Mouse (Mus musculus) stomach, postnatal 0 days (tissue): ENCODE data around the gene Npc2. TPM values are rescaled to one million over a fixed set of nuclear protein-coding genes. Genes with fewer than 3 reads are reported as not detected.

Source experiments
- ATAC-seq: fragments of 200-750 bp; cut with Nextera tagmentation; 2 replicates; pipeline ENCODE4 v1.8.0; 2017; ENCODE audit not compliant: low FRiP score, low TSS enrichment
- DNase-seq: peaks from one replicate; pipeline ENCODE4 v3.0.0-alpha.2; 2016; ENCODE audit warnings: low spot score
- H3K27ac ChIP-seq: fragments of 300-500 bp; sonication (generic); replicated peaks from 2 replicates; pipeline ENCODE4 v1.5.1; 2014; ENCODE audit warnings: mild to moderate bottlenecking, control low read depth
- H3K27me3 ChIP-seq: fragments of 300-500 bp; sonication (generic); 2 replicates; pipeline ENCODE4 v1.6.1; 2014; ENCODE audit warnings: low read length; ENCODE audit not compliant: control insufficient read depth, insufficient read depth
- H3K36me3 ChIP-seq: fragments of 300-500 bp; sonication (generic); 2 replicates; pipeline ENCODE4 v1.6.1; 2014; ENCODE audit warnings: low read length, mixed read lengths; ENCODE audit not compliant: control insufficient read depth, insufficient read depth
- H3K4me1 ChIP-seq: fragments of 300-500 bp; sonication (generic); replicated peaks from 2 replicates; pipeline ENCODE4 v1.6.1; 2014; ENCODE audit warnings: antibody characterized with exemption; ENCODE audit not compliant: control insufficient read depth, insufficient read depth
- H3K4me2 ChIP-seq: fragments of 300-500 bp; sonication (generic); replicated peaks from 2 replicates; pipeline ENCODE4 v1.6.1; 2014; ENCODE audit warnings: low read depth, mild to moderate bottlenecking, control low read depth, moderate library complexity
- H3K4me3 ChIP-seq: fragments of 300-500 bp; sonication (generic); 2 replicates; pipeline ENCODE4 v1.5.1; 2014; ENCODE audit warnings: low read depth, low read length, control low read depth
- H3K9ac ChIP-seq: fragments of 300-500 bp; sonication (generic); 2 replicates; pipeline ENCODE4 v1.6.1; 2014; ENCODE audit warnings: mild to moderate bottlenecking, low read length, control low read depth, mixed read lengths
- H3K9me3 ChIP-seq: fragments of 300-500 bp; sonication (generic); 2 replicates; pipeline ENCODE4 v1.6.1; 2016; ENCODE audit warnings: low read length; ENCODE audit not compliant: control insufficient read depth
- CTCF ChIP-seq: IDR thresholded peaks from 2 replicates; pipeline ENCODE4 v1.5.1; 2016; ENCODE audit warnings: antibody characterized with exemption, low read depth, mild to moderate bottlenecking, moderate library complexity
- EP300 ChIP-seq: optimal IDR thresholded peaks from 2 replicates; pipeline ENCODE3; 2016; ENCODE audit warnings: antibody characterized with exemption
- WGBS: fragments of 180-500 bp; shearing (Covaris S2); extraction: QIAGEN DNeasy Blood & Tissue Kit; methylation state at CpG from one replicate; pipeline ENCODE4 v1.1.7; 2014; 5-methylcytosine and 5-hydroxymethylcytosine counted together
- polyA plus RNA-seq: library from polyadenylated mRNA; unstranded; fragments of >200 nt; fragmentation: Nextera tagmentation; extraction: Ambion mirVana; gene quantifications from 2 replicates; pipeline ENCODE4 v1.2.1, GENCODE M21; 2015

The Npc2 gene
- polyA plus RNA-seq, 1 experiment from 2014 or later: 49.0 TPM

DNA sequence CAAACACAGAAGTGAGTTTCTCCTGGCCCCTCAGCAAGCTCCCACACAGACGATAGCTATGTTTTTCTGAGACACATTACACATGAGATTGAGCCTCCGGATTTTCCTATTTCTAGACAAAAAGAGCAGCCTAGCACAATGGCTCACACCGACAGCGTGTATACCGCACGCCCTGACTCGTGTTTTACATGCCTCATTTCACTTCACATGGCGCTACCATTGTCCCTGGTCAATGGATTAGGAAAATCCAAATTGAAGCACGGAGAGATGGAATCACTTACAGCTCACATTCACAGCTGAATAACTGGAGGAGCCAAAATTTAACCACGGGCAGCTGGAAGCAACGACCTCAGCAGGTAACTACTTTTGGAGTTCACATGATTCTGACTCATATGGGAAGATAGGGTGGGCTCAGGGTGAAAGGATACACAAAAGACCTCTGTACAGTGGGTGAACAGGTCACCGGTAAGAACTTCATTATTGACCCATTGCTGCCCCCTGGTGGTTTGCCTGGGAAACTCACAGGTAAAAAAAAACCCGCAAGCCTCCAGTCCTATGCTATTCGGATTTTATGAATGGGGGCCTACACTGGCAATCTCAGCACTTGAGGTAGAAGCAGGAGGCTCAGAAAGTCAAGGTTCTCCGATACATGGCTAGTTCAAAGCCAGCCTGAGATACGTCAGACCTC, 17.8 kb downstream of the Npc2 start:
- no peak overlapping the region for H3K27ac ChIP-seq
- no peak overlapping the region for H3K9ac ChIP-seq
- H3K4me2 ChIP-seq: no peak overlapping the region
- H3K4me3 ChIP-seq: no peak overlapping the region
- H3K36me3 ChIP-seq: no peaks in the 10 kb centered on the region; the same call in 1 of the 2 replicates
- H3K4me1 ChIP-seq: no peaks in the 10 kb centered on the region
- no peaks in the 10 kb centered on the region for H3K27me3 ChIP-seq
- H3K9me3 ChIP-seq: no peaks in the 10 kb centered on the region
- peak; percentile 80 for TF ChIP-seq CTCF
- no peak for TF ChIP-seq EP300
- 64% methylated on average over 16 of the region's 16 CpGs for WGBS
- ATAC-seq (no peak), DNase-seq (peak; percentile 80)

DNA sequence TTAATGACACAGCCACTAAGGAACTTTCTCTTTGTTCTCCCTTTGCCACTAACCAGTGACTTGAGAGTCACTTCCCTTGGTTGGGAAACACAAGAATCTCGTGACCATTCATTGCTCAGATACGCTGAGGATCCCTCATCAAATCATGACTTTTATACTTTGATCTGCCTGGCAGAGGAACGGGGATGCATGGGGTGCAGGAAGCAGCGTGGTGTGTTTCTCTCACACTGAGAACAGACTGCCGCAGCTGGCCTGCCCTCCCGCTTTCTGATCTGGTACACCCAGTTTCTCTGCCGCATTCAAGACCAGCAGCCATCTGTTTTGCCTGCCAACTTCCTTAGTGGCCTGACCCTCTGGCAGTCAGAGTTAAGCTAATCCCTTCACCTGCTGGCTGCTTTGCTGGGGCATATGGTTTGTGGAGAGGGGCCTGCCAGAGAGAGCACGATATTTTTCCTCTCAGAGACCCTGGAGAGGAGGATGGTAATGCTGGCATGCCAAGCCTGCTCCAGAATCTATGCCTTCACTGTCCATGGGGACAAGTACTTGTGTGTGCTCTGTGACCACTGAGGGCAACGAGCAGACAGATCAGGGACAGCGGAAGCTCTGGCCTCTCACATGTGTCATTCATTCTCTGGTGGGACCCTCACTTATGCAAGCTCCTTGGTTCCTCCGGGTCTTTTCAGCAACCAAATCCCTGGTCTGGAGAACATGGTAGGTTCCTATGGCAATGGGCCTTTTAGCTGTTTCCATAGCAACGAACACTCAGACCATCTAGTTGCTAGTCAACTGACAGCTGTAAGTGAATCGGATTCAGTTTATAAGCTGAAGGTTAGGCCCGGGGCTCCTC, 20.6 kb downstream of the Npc2 start:
- Histone ChIP-seq H3K4me3 (no peak overlapping the region), H3K27me3 (no peaks in the 10 kb centered on the region), H3K9ac (no peak overlapping the region), H3K9me3 (no peaks in the 10 kb centered on the region), H3K4me1 (no peaks in the 10 kb centered on the region), H3K27ac (peak overlapping the region; percentile 24; the same call in 1 of the 2 replicates), H3K4me2 (no peak overlapping the region), H3K36me3 (no peaks in the 10 kb centered on the region)
- no peak for TF ChIP-seq CTCF
- TF ChIP-seq EP300: no peak
- WGBS: 48% methylated on average over 14 of the region's 14 CpGs
- DNase-seq (no peak), ATAC-seq (no peak)

DNA sequence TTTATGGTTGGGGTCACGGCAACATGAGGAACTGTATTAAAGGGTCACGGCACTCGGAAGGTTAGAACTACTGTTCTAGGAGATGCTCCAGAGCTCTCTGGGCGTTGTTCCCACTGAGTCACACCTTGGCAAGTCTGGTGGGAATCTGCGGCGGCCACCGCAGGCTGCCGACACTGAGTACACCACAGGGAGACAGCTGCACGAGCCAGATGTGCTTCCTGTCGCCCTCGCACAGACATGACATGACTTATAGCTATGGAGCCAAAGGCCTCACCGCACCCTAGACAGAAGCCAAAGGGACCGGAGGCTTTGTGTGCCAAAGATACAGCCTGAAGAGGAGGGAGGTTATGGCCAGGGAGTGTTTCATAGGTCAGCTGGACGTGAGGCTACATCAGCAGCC, 22.3 kb downstream of the Npc2 start:
- Histone ChIP-seq H3K4me1 (no peaks in the 10 kb centered on the region), H3K27me3 (no peaks in the 10 kb centered on the region), H3K4me3 (no peak overlapping the region), H3K9me3 (no peaks in the 10 kb centered on the region), H3K9ac (no peak overlapping the region), H3K36me3 (no peaks in the 10 kb centered on the region), H3K4me2 (no peak overlapping the region), H3K27ac (no peak overlapping the region)
- no peak for DNase-seq
- no peak for ATAC-seq
- TF ChIP-seq CTCF (no peak), EP300 (no peak)
- WGBS: 43% methylated on average over 14 of the region's 14 CpGs

DNA sequence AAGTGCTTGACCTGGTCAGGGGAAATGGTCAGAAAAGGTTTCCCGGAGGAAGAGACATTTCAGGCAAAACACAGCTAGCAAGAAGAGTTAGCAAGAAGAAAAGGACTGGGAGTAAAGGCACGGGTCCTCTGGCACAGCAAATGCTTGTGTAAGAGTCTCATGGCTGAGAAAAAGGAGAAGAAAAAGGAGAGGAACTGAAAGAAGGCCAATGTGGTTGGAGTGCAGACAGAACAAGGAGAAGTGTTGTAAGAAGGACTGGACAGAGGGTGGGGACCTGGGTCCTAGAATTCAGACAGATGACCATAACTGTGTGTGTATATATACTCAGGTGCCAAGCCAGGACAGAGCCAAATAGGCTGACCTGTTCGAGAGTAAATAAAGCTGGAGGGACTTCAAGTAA, 24.8 kb downstream of the Npc2 start:
- ATAC-seq: no peak
- no peaks in the 10 kb centered on the region for H3K9me3 ChIP-seq
- H3K4me3 ChIP-seq: no peak overlapping the region
- no peaks in the 10 kb centered on the region for H3K4me1 ChIP-seq
- no peak overlapping the region for H3K9ac ChIP-seq
- H3K4me2 ChIP-seq: no peak overlapping the region
- H3K27ac ChIP-seq: no peak overlapping the region
- H3K27me3 ChIP-seq: no peaks in the 10 kb centered on the region
- no peak for DNase-seq
- TF ChIP-seq CTCF (no peak), EP300 (no peak)
- no peaks in the 10 kb centered on the region for H3K36me3 ChIP-seq
- WGBS: 61% methylated on average over 3 of the region's 3 CpGs

DNA sequence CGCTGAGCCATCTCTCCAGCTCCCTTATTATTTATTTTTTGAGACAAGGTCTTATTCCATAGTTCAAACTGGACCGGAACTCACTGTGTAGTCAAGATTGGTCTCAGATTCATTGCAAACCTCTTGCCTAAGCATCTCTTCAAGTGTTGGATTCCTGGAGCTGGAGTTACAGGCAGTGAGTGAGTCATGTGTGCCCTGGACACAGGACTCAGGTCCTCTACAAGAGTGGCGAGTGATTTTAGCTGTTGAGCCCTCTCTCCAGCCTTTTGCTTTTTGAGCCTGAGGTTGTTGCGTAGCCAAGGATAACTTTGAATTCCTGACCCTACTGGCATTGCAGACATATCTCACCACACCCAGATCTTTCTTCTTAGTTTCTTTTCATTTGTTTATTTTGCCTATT, 27.3 kb downstream of the Npc2 start:
- ATAC-seq: no peak
- H3K27ac ChIP-seq: no peak overlapping the region
- TF ChIP-seq CTCF (no peak), EP300 (no peak)
- H3K27me3 ChIP-seq: no peaks in the 10 kb centered on the region
- no peak overlapping the region for H3K4me2 ChIP-seq
- no peak overlapping the region for H3K9ac ChIP-seq
- H3K4me1 ChIP-seq: no peaks in the 10 kb centered on the region
- WGBS: 63% methylated on average over 4 of the region's 4 CpGs
- H3K4me3 ChIP-seq: no peak overlapping the region
- no peak for DNase-seq
- no peaks in the 10 kb centered on the region for H3K9me3 ChIP-seq
- H3K36me3 ChIP-seq: no peaks in the 10 kb centered on the region

DNA sequence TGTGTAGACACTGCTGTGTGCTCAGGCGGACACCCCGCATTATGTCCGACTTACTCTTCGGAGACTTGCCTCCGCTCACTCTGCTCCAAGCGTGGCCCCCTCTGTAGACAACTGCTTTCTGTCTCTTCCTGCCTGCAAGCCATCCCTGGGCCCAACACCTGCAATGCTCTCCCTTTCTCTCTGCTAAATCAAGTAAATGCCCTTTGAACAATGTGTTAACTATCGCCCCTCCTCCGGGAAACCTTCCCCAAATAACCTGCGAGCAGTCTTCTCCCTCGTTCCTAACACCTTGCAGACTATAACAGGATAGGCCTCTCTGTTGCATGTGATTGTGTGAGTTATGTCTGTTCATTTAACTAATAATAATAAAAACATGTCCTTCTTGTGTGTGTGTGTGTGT, 29.5 kb downstream of the Npc2 start:
- no peak overlapping the region for H3K9ac ChIP-seq
- H3K27ac ChIP-seq: no peak overlapping the region
- no peak overlapping the region for H3K4me2 ChIP-seq
- ATAC-seq (no peak), DNase-seq (no peak)
- TF ChIP-seq CTCF (no peak), EP300 (no peak)
- no peaks in the 10 kb centered on the region for H3K4me1 ChIP-seq
- H3K9me3 ChIP-seq: no peaks in the 10 kb centered on the region
- WGBS: 77% methylated on average over 10 of the region's 10 CpGs
- H3K36me3 ChIP-seq: no peaks in the 10 kb centered on the region
- no peak overlapping the region for H3K4me3 ChIP-seq
- no peaks in the 10 kb centered on the region for H3K27me3 ChIP-seq
